Mouse (Mus musculus) heart, embryonic 13.5 days (tissue): ENCODE data around the gene 3100002H09Rik. TPM values are rescaled to one million over a fixed set of nuclear protein-coding genes. Genes with fewer than 3 reads are reported as not detected.

Experiments
- ATAC-seq: fragments of 200-750 bp; cut with Nextera tagmentation; 2 replicates; pipeline ENCODE4 v1.8.0; 2017; ENCODE audit warnings: moderate TSS enrichment; ENCODE audit not compliant: insufficient number of reproducible peaks, low FRiP score, low TSS enrichment; ENCODE audit errors: extremely low read depth
- H3K27ac ChIP-seq: fragments of 300-500 bp; sonication (generic); replicated peaks from 2 replicates; pipeline ENCODE4 v1.5.1; 2015; ENCODE audit warnings: moderate library complexity, mild to moderate bottlenecking, inconsistent platforms
- H3K27me3 ChIP-seq: fragments of 300-500 bp; sonication (generic); replicated peaks from 2 replicates; pipeline ENCODE4 v1.6.1; 2015; ENCODE audit warnings: mild to moderate bottlenecking, inconsistent platforms
- H3K36me3 ChIP-seq: fragments of 300-500 bp; sonication (generic); 2 replicates; pipeline ENCODE4 v1.6.1; 2015; ENCODE audit warnings: mild to moderate bottlenecking, inconsistent platforms
- H3K4me1 ChIP-seq: fragments of 300-500 bp; sonication (generic); 2 replicates; pipeline ENCODE4 v1.6.1; 2015; ENCODE audit warnings: inconsistent platforms
- H3K4me2 ChIP-seq: fragments of 300-500 bp; sonication (generic); 2 replicates; pipeline ENCODE4 v1.6.1; 2015; ENCODE audit warnings: inconsistent platforms, mild to moderate bottlenecking, moderate library complexity
- H3K4me3 ChIP-seq: fragments of 300-500 bp; sonication (generic); 2 replicates; pipeline ENCODE4 v1.5.1; 2015; ENCODE audit warnings: moderate library complexity, mild to moderate bottlenecking, inconsistent platforms
- H3K9ac ChIP-seq: fragments of 300-500 bp; sonication (generic); 2 replicates; pipeline ENCODE4 v1.6.1; 2015; ENCODE audit warnings: inconsistent platforms, mild to moderate bottlenecking, moderate library complexity
- H3K9me3 ChIP-seq: fragments of 300-500 bp; sonication (generic); 2 replicates; pipeline ENCODE4 v1.6.1; 2016; ENCODE audit warnings: inconsistent platforms
- WGBS: fragments of 180-500 bp; shearing (Covaris S2); methylation state at CpG from one replicate; pipeline ENCODE4 v1.1.7; 2015; ENCODE audit warnings: mixed read lengths; 5-methylcytosine and 5-hydroxymethylcytosine counted together
- polyA plus RNA-seq: library from polyadenylated mRNA; unstranded; fragments of >200 nt; fragmentation: Nextera tagmentation; extraction: Ambion mirVana; gene quantifications from 2 replicates; pipeline ENCODE4 v1.2.1, GENCODE M21; 2015

3100002H09Rik gene
- polyA plus RNA-seq, 1 experiment from 2014 or later, result 0.17 TPM

DNA sequence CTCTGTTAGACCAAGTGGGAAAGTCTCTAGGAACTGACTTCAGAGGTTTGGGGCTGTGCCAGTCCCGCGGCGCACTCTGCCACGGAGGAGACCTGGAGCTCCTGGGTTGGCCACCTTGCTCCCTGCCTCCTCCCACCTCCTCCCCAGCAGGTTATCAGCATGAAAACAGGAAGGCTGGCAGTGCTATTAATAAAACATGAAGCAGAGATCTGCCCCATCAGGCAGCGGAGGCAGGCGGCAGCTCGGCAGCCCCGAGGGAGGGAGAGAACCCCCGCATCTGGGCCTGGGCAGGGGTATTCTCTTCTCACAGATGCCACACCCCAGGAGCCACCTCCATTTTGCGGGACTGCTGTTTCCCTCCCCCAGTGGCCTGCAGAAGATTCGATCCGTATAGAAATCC, 29.1 kb upstream of the 3100002H09Rik start:
- peak overlapping the region; percentile 56 for H3K9ac ChIP-seq

DNA sequence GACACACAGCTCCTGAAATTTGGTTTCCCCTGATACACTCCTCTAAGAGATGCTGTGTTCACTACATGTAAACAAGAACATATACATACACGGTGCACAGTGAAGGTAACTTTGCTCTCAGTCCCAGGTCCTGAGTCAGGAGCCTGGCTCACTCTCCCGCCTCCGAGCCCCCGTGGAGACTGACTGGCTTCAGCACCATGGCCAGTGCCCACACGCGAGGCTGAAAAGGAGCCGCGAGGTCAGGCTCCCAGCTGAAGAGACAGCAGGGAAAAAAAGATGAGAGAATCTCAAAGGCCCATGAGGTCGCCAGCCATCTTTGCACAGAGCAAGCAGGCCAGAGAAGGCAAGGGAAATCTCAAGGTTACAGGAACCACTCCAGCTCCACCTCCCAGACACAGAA, 22.7 kb upstream of the 3100002H09Rik start:
- Histone ChIP-seq H3K4me3 (no peak overlapping the region), H3K4me1 (no peaks in the 10 kb centered on the region), H3K9me3 (no peaks in the 10 kb centered on the region), H3K36me3 (no peaks in the 10 kb centered on the region), H3K27me3 (peaks cover 55% of the 10 kb centered on the region), H3K4me2 (no peak overlapping the region), H3K9ac (no peak overlapping the region), H3K27ac (no peak overlapping the region)
- WGBS, result 2% methylated on average over 9 of the region's 9 CpGs
- ATAC-seq, result no peak

More for the DNA sequence above, 29.1 kb upstream of the 3100002H09Rik start:
- 11% methylated on average over 12 of the region's 12 CpGs for WGBS
- H3K9me3 ChIP-seq, result no peaks in the 10 kb centered on the region
- H3K4me3 ChIP-seq, result 0 out of 2 replicates have a peak overlapping the region, but pooled peaks have one; percentile 9
- H3K4me2 ChIP-seq, result peak overlapping the region; percentile 58
- no peak overlapping the region for H3K27ac ChIP-seq
- ATAC-seq, result no peak
- H3K27me3 ChIP-seq, result peaks cover 71% of the 10 kb centered on the region
- H3K36me3 ChIP-seq, result no peaks in the 10 kb centered on the region
- peaks cover 21% of the 10 kb centered on the region for H3K4me1 ChIP-seq

DNA sequence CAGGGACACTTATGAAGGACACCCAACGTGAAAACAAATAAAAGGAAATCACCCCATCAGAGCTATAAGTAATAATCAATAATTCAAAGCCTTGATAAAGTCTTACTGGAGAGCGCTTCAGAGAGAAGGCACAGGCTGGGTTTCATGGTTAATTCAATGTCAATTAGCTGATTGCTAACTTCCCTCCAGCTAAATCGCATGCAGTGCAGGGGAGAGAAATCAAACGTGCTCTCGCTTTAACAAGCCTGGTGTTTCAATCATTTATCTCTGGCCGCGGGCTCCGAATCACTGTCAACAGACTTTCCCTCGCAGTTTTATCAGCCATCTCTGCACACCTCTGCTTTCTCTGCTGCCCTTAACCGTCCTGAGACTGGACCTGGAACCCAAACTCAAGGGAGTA, 22.3 kb upstream of the 3100002H09Rik start:
- no peak for ATAC-seq
- Histone ChIP-seq H3K36me3 (no peaks in the 10 kb centered on the region), H3K4me2 (no peak overlapping the region), H3K9ac (no peak overlapping the region), H3K27me3 (peaks cover 51% of the 10 kb centered on the region), H3K4me3 (no peak overlapping the region), H3K4me1 (no peaks in the 10 kb centered on the region), H3K27ac (no peak overlapping the region), H3K9me3 (no peaks in the 10 kb centered on the region)
- WGBS, result 63% methylated on average over 10 of the region's 10 CpGs

DNA sequence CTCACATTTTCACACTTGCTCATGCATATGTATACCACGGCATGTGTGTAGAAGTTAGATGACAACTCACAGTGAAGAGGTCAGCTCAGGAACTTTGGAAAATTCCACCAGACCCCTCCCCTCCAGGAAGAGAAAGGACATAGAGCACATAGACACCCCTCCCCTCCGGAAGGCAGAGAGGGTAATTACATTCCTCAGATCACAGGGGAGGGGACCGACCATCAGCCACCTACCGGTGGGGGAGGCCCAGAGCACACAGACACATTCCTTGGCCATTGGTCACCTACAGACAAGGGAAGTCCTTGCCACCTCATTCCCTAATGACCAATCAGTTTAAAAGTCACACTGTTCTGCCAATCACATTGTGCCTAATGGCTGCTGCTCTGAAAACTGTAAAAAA, 20.9 kb upstream of the 3100002H09Rik start:
- no peaks in the 10 kb centered on the region for H3K36me3 ChIP-seq
- no peak for ATAC-seq
- no peak overlapping the region for H3K4me2 ChIP-seq
- WGBS, result 39% methylated on average over 4 of the region's 4 CpGs
- no peaks in the 10 kb centered on the region for H3K4me1 ChIP-seq
- H3K9ac ChIP-seq, result no peak overlapping the region
- H3K4me3 ChIP-seq, result no peak overlapping the region
- peaks cover 43% of the 10 kb centered on the region for H3K27me3 ChIP-seq
- no peaks in the 10 kb centered on the region for H3K9me3 ChIP-seq
- no peak overlapping the region for H3K27ac ChIP-seq

DNA sequence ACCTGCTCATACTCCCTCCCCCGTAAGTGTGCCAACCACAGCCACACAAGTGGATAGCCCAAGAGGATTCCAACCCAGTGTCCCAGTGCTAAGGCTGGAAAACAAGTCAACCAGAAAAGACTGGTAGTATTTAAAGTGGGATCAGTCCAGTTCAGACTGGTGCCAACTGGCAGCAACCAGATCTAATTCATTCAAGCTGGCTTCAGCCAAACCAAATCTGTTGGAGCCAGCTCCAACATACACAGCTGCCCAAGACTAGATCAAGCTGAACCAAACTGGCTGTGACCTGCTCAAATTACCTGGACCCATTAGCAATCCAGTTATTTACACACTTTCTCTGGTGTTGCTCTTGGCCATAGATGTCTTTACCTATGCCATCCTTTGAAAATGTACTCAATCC, 16.2 kb upstream of the 3100002H09Rik start:
- Histone ChIP-seq H3K9ac (no peak overlapping the region), H3K36me3 (no peaks in the 10 kb centered on the region), H3K27ac (no peak overlapping the region), H3K4me1 (peaks cover 11% of the 10 kb centered on the region), H3K4me3 (no peak overlapping the region), H3K9me3 (no peaks in the 10 kb centered on the region), H3K4me2 (no peak overlapping the region), H3K27me3 (peaks cover 9% of the 10 kb centered on the region; the same call in 1 of the 2 replicates)
- ATAC-seq, result no peak
- 72% methylated on average over 1 of the region's 1 CpGs for WGBS

DNA sequence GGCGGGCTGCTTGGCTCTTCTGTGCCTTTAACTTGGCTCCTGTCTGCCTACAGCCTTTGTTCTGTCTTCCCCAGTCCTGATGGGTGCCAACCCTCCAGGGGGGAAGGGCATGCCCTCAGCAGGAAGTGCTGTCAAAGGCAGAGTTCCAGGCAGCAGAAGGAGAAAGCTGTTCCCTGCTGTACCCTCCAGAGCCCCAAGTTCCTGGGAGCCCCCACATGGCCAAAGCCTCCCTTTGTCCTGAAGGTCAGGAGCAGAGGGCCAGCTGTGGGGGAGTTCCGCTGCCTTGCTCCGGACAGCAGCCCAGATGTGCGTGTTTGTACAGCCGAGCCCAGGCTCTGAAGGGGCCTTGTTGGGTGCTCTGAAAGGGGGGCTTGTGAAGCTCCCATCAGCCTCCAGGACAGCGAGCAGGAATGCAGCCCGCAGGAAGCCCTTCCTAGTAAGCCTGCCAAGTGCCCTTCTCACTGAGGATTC, 13.5 kb upstream of the 3100002H09Rik start:
- 32% methylated on average over 7 of the region's 7 CpGs for WGBS
- H3K36me3 ChIP-seq, result no peaks in the 10 kb centered on the region
- ATAC-seq, result no peak
- H3K27ac ChIP-seq, result no peak overlapping the region
- peaks cover 11% of the 10 kb centered on the region for H3K4me1 ChIP-seq
- H3K4me3 ChIP-seq, result no peak overlapping the region
- no peak overlapping the region for H3K4me2 ChIP-seq
- H3K27me3 ChIP-seq, result peaks cover 19% of the 10 kb centered on the region; the same call in 1 of the 2 replicates
- H3K9ac ChIP-seq, result no peak overlapping the region
- no peaks in the 10 kb centered on the region for H3K9me3 ChIP-seq

DNA sequence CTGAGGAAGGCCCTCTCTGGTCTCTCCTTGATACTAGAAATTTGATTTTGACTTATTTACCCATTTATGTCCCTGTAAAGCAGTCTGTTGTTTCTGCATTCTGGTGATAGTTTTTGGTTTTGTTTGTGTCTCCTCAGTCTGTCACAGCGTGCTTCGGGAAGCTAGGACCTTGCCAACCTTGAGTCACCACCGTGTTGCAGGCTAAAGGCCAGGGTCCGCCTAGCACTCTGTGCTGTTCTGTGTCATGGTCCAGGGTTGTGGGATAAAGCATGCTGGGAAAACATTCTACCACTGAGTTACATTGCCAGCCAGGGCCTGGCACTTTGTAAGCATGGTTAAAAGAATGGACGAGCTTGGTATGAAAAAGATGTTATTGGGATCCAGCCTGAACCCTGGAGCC, 12.0 kb upstream of the 3100002H09Rik start:
- WGBS, result 85% methylated on average over 5 of the region's 5 CpGs
- H3K4me2 ChIP-seq, result no peak overlapping the region
- no peaks in the 10 kb centered on the region for H3K9me3 ChIP-seq
- no peaks in the 10 kb centered on the region for H3K36me3 ChIP-seq
- no peak overlapping the region for H3K27ac ChIP-seq
- peaks cover 18% of the 10 kb centered on the region for H3K4me1 ChIP-seq
- H3K4me3 ChIP-seq, result no peak overlapping the region
- H3K27me3 ChIP-seq, result peaks cover 24% of the 10 kb centered on the region
- no peak overlapping the region for H3K9ac ChIP-seq
- ATAC-seq, result no peak

DNA sequence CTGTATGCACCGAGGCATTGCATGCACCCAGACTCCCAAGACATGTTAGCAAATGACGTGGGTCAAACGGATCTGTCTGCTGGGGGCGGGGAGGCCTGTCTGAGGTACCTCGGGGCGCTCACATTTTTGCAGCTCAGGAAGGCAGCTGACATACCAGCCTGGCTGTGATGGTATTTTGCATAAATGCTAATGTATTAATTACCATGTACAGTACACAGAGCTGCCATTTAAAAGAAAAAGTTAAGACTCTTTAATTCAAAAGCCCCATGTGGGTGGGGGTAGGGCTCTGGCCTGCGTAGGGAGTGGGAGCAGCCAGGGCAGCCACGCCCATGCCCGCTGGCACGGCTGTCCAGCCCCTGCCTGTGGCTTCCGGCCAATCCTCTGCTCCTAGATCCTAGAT, 10.8 kb upstream of the 3100002H09Rik start:
- no peak overlapping the region for H3K4me3 ChIP-seq
- no peak for ATAC-seq
- WGBS, result 66% methylated on average over 11 of the region's 11 CpGs
- no peaks in the 10 kb centered on the region for H3K9me3 ChIP-seq
- H3K9ac ChIP-seq, result no peak overlapping the region
- peaks cover 18% of the 10 kb centered on the region for H3K4me1 ChIP-seq
- H3K4me2 ChIP-seq, result no peak overlapping the region
- H3K36me3 ChIP-seq, result no peaks in the 10 kb centered on the region
- H3K27me3 ChIP-seq, result peaks cover 28% of the 10 kb centered on the region
- no peak overlapping the region for H3K27ac ChIP-seq

DNA sequence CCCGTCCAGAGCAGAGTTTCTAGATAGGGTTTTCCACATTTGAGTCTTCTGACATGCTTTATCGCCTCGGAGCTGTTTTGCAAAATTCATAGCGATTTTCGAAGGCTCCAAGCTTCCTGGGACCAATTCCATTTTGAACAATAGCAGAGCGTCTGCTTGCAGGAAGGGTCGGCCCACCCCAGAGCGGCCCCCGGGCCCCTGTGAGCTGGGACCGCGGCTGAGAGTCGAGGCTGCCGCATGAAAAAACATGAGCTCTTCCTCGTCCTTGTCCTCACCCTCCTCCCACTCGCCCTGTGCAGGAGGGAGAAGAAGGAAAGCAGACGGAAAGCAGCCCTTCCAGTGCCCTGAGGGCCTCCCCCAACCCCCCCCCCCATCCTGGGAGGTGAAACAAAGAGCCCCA, 8.0 kb upstream of the 3100002H09Rik start:
- Histone ChIP-seq H3K4me3 (0 out of 2 replicates have a peak overlapping the region, but pooled peaks have one; percentile 3), H3K36me3 (no peaks in the 10 kb centered on the region), H3K4me1 (peaks cover 11% of the 10 kb centered on the region), H3K27me3 (peaks cover 31% of the 10 kb centered on the region), H3K9ac (no peak overlapping the region), H3K9me3 (no peaks in the 10 kb centered on the region), H3K4me2 (peak overlapping the region; percentile 49), H3K27ac (no peak overlapping the region)
- 10% methylated on average over 16 of the region's 16 CpGs for WGBS
- ATAC-seq, result no peak

DNA sequence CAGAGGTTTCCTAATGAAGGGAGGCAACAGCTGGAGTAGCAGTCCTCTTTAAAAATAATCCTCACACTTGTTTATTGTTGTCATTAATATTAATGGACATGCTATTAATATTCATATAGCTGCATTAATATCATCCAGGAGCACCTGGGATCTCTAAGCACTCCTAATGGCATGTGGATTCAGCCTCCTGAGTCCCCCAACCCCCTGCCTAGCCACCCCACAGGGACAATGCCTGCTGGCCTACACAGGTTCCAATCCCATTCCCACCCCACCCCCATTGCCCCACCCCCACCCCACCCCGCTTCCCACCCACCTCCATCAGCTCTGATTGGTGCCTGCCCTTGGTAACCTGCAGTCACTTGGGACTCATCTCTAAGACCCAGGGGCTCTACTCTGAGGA, 6.0 kb upstream of the 3100002H09Rik start:
- H3K27ac ChIP-seq, result no peak overlapping the region
- H3K9ac ChIP-seq, result no peak overlapping the region
- WGBS, result 30% methylated on average over 1 of the region's 1 CpGs
- H3K4me3 ChIP-seq, result no peak overlapping the region
- peaks cover 11% of the 10 kb centered on the region for H3K4me1 ChIP-seq
- H3K4me2 ChIP-seq, result no peak overlapping the region
- no peaks in the 10 kb centered on the region for H3K9me3 ChIP-seq
- no peaks in the 10 kb centered on the region for H3K36me3 ChIP-seq
- peaks cover 41% of the 10 kb centered on the region for H3K27me3 ChIP-seq
- no peak for ATAC-seq

DNA sequence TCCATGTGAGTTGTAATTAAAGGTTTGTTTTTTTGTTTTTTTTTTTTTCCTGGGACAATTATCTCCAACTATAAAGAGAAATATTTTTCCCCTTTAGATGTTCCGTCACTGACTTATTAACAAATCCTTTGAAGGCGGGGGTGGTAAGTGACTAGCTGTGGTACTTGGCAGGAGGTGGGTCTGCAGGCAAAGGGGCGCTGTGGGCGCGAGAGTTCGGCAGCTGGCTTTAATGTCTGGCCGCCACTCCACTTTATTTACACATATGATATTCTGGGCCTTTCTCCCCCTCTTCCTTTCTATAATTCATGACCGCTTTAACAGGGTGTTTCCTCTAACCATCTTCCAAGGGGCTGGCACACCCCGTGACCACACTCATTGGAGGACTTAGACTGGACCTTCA, 5.4 kb upstream of the 3100002H09Rik start:
- Histone ChIP-seq H3K4me3 (no peak overlapping the region), H3K27ac (no peak overlapping the region), H3K36me3 (no peaks in the 10 kb centered on the region), H3K4me1 (peaks cover 11% of the 10 kb centered on the region), H3K4me2 (no peak overlapping the region), H3K9me3 (no peaks in the 10 kb centered on the region), H3K27me3 (peaks cover 45% of the 10 kb centered on the region), H3K9ac (no peak overlapping the region)
- ATAC-seq, result no peak
- 70% methylated on average over 9 of the region's 9 CpGs for WGBS

DNA sequence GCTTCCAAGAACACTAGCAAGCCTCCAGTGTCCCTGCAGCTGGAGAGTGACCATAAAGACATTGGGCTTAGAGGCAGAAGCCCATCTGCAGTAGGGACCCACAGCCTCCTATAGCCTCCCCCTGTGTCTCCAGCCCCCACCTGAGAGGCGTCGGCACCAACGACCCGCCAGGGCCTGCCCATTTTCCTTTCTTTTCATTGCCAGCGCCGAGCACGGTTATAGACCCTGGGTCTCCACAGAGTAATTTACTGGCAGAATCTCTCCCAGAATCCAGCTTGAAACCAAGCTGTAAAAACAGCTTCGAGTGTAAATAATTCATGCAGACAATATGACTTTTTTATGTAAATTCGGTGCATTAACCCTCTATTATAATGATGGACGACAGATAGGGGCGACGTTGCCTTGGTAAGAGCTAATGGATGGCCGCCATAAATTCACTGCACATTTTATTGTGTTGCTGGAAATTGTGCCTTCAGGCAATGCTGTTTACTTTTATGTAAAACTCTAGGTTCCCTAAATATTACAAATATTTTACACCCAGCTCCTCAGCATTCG, 4.9 kb upstream of the 3100002H09Rik start:
- Histone ChIP-seq H3K27ac (no peak overlapping the region), H3K27me3 (peaks cover 47% of the 10 kb centered on the region), H3K9ac (no peak overlapping the region), H3K4me1 (peaks cover 11% of the 10 kb centered on the region), H3K4me2 (no peak overlapping the region), H3K9me3 (no peaks in the 10 kb centered on the region), H3K4me3 (no peak overlapping the region), H3K36me3 (no peaks in the 10 kb centered on the region)
- no peak for ATAC-seq
- 59% methylated on average over 14 of the region's 14 CpGs for WGBS
